ENCODE assay signal across 19 mouse cellular contexts in the genomic region with DNA sequence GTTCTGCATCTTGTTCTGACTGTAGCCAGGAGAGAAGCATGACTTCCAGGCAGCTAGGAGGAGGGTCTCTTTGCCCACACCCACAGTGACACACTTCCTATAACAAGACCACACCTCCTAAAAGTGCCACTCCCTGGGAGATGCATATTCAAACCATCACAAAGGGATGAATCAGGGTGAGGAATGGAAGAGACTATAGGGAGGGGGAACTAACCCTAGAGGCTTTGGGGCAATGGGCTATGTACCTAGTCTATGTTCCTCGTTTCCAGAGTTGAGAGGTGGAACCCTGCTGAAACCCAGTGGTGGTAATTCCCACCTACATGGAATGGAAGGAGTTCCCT. TPM values are rescaled to one million over a fixed set of nuclear protein-coding genes. Genes with fewer than 3 reads are reported as not detected.
"Had no signal": no experiment of that assay in that cellular context is flagged by ENCODE, and none has a peak within 500 bp of the region (broad histone marks: within the 10 kb centered on the region; RNA-seq: fewer than 3 reads in every experiment).

No protein-coding gene starts in this region.

- H3K4me3 ChIP-seq: kidney, embryonic 15.5 days; limb, embryonic 12.5 days; limb, embryonic 15.5 days; midbrain, embryonic 12.5 days; midbrain, embryonic 15.5 days; neural tube, embryonic 12.5 days; neural tube, embryonic 15.5 days; stomach, embryonic 15.5 days had no signal

- DNase-seq: kidney, postnatal 10 days; left cerebral cortex, postnatal 4 days; liver, postnatal 0 days; lung, embryonic 14.5 days; right cerebral cortex, adult 18-20 months; right cerebral cortex, postnatal 14 days; right cerebral cortex, postnatal 4 days; thymus, adult 2 months; thymus, postnatal 14 days; thymus, postnatal 4 days had no signal

- H3K4me1 ChIP-seq: midbrain, embryonic 12.5 days; midbrain, embryonic 15.5 days; neural tube, embryonic 12.5 days; neural tube, embryonic 15.5 days; stomach, embryonic 15.5 days had no signal

- H3K9me3 ChIP-seq: kidney, embryonic 15.5 days; limb, embryonic 12.5 days; limb, embryonic 15.5 days; midbrain, embryonic 12.5 days; midbrain, embryonic 15.5 days; neural tube, embryonic 12.5 days; neural tube, embryonic 15.5 days; stomach, embryonic 15.5 days had no signal

- H3K36me3 ChIP-seq: kidney, embryonic 15.5 days; limb, embryonic 12.5 days; limb, embryonic 15.5 days; midbrain, embryonic 12.5 days; midbrain, embryonic 15.5 days; neural tube, embryonic 12.5 days; neural tube, embryonic 15.5 days; stomach, embryonic 15.5 days had no signal

- H3K27me3 ChIP-seq: kidney, embryonic 15.5 days; limb, embryonic 12.5 days; limb, embryonic 15.5 days; midbrain, embryonic 12.5 days; midbrain, embryonic 15.5 days; neural tube, embryonic 12.5 days; neural tube, embryonic 15.5 days; stomach, embryonic 15.5 days had no signal

RNA-seq across cellular contexts. Expression of a gene that starts 8.6 kb away (rescaled TPM):
- polyA plus RNA-seq: macrophage had no signal
